Mouse (Mus musculus) erythroid progenitor cell, adult 5-6 weeks (primary cell): Measurements from ENCODE around the gene Sipa1l1. TPM values are rescaled to one million over a fixed set of nuclear protein-coding genes. Genes with fewer than 3 reads are reported as not detected.

Experiments
- ATAC-seq: replicated peaks from 2 replicates; pipeline ENCODE4 v1.8.0; 2016; ENCODE audit warnings: moderate number of reproducible peaks, mild to moderate bottlenecking, moderate TSS enrichment, inconsistent platforms; ENCODE audit not compliant: poor library complexity, low FRiP score, severe bottlenecking
- total RNA-seq, 2 experiments: library from RNA; stranded (forward) in 1 of 2; stranded (reverse) in 1 of 2; fragments of 150-400 nt in 1 of 2; fragments of 186-747, 209-891 nt in 1 of 2; gene quantifications; 2 replicates each; pipeline versions ENCODE4 v1.2.3 to v1.2.4; 2015 to 2017; ENCODE audit warnings: low replicate concordance in 2 of 2

Sipa1l1 gene
- total RNA-seq, 2 experiments from 2014 or later, result 4.3 to 7.1 TPM

- no peak for ATAC-seq
Measured at GRCm38 (mm10) chr12:82274576-82274975, 105.5 kb downstream of the Sipa1l1 start.

DNA sequence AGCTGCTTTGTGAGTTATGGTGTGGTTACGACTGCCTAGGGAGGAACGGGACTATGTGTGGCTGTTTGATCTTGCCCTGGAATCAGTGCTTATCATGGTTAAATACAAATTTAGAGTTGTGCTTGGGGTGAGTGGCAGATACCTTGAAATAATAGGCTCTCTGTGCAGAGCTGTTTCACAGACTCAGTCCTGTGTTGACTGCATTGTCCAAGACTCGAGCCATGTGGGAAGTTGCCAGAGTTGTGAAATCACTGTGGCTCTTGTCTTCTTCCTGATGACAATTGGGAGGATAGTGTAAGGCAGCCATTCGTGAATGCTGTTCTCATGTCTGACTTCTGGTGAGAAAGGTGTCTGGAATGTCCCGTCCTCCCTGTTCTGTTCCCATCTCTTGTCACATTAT is 106.6 kb downstream of the Sipa1l1 start:
- ATAC-seq, result no peak

DNA sequence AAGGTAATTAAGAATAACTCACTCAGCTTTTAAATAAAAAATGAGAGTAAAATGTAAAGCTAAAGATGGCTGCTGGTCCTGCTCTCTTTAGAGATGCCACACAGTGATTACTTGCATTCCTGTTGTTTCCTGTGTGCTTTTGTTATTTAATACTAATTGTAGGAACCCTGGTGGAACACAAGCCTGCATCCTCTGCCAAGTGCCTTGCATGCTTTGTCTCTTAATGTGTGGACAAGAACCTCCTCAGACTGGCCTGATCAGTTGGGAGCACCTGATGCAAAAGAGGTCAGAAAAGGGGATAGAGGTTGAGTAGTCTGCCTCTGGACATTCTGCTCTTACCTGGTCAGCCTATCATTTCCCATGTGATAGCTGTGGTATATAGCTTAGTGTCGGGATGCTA is 107.5 kb downstream of the Sipa1l1 start:
- ATAC-seq, result no peak

- ATAC-seq, result no peak
Measured at GRCm38 (mm10) chr12:82284617-82285016, 115.5 kb downstream of the Sipa1l1 start.

DNA sequence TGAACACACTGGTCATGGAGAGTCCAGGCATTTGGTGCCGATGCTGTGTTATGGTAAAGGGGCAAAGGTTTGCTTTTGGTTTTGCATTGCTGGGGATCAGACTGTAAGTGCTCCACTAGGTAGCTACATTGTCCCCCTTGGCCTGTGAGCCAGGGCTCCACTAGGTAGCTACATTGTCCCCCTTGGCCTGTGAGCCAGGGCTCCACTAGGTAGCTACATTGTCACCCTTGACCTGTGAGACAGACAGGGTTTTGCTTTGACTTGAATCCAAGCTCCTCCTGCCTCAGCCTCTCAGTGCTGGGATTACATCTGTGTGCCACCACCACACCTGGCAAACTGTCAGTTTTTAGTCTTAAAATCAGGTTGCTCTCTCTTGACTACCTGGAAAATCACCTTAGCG is 115.9 kb downstream of the Sipa1l1 start:
- no peak for ATAC-seq

DNA sequence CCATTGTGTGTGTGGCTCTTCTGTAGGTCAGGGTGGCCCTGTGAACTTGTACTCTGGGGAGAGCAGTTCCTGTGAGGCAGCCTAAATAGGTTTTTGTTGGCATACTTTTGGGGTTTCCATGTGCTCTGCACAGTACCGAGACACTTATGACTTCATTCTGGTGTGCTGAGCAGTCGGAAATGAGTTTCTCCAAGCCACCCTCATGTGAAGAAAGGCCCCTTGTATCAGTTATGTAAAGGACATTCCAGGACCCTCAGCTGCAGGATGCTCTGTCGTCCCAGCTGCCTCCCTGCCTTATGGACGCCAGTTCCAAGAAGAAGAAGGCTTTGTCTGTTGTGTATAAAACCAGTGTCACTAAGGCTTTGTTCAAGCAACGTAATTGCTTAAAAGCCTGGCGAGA is 116.9 kb downstream of the Sipa1l1 start:
- ATAC-seq, result no peak

GRCm38 (mm10) chr12:82286804-82287203 is 117.7 kb downstream of the Sipa1l1 start:
- no peak for ATAC-seq

DNA sequence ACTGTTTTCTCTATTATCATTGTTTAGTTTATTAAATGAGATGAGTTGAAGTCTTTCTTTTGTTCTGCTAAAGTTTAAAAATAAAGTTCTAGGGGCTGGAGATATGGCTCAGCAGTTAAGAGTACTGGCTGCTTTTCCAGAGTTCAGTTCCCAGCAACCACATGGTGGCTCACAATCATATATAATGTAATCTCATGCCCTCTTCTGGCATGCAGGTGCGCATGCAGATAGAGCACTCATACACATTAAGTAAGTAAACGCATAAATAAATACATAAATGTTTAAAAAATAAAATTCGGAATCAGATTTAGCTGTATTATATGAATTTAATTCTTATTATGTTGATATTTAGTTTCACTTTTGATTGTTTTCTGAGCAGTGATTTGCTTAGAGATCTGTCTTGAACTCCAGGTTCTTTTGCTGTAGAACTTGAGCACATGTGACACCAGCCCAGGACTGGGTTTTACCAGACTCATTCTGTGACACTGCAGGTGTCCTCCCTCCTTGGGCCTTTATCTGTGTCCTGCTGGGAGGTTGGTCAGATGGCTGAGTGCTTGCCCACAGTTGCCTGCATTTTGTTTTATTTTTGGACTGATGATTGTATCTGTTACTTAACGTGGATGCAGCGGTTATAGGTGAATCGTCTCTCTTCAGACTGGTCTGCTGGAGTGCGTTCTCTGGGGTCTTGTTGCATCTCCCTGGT is 124.6 kb downstream of the Sipa1l1 start:
- no peak for ATAC-seq

DNA sequence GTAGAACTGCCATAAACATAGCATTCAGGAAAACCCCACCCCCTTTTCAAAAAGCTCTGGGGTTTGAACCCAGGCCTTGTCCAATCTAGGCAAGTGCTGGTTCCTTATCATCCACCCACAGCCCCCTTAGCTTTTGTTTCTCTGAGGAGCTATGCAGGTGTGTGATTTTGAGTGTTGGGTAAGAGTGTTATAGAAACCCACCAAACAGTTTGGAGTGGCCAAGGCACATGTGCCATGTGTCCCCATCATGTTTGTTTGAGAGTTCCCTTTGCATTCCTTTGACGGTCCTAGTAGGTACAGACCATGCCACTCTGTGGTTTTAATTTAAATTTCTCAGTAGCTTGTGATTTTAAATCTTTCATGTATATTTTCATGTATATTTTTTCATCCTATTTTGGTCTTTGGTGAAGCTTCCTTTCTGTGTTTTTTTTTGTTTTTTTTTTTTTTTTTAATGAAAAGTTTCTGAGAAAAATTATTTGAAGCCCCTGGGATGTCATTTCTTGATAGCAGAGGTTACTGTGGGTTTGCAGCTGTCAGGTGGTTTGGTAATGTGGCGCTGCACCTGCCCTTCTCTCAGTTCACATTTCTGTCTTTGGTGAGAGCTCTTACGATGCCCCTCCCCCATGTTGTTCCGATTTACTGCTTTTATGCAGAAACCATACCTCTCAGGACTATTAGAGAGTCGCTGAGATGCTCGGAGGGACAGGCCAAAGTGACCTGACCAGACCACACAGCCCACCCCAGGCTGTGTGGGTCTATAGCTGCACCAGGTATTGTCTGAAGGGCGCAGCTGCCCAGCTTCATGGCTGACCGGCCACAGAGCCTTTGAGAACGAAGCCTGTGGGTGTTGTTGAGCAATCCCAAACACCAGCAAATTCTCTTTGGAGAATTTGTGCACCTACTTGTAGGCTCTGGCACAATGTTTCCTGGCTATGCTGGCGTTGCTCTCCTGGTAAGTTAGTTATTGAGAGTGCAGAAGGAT is 126.1 kb downstream of the Sipa1l1 start:
- ATAC-seq, result no peak

DNA sequence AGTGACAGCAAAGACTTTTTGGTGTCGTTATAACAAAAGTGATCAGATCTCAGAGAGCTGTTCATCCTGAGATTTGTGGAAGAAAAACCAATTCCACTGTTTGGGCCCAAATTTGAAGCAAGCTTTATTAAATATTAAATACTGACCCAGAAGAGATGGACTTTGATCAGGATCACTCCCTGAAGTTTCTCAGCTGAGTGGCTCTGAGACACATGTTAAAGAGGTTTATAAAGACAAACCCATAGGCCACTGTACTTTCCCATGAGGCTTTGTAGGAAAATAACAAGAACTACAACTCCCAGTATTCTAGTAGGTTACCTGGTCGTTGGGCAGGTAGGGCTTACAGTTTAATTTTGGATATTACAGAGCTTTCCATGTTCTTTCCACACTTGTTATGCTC is 127.2 kb downstream of the Sipa1l1 start:
- no peak for ATAC-seq

- no peak for ATAC-seq
Measured at GRCm38 (mm10) chr12:82297196-82297595, 128.1 kb downstream of the Sipa1l1 start.

DNA sequence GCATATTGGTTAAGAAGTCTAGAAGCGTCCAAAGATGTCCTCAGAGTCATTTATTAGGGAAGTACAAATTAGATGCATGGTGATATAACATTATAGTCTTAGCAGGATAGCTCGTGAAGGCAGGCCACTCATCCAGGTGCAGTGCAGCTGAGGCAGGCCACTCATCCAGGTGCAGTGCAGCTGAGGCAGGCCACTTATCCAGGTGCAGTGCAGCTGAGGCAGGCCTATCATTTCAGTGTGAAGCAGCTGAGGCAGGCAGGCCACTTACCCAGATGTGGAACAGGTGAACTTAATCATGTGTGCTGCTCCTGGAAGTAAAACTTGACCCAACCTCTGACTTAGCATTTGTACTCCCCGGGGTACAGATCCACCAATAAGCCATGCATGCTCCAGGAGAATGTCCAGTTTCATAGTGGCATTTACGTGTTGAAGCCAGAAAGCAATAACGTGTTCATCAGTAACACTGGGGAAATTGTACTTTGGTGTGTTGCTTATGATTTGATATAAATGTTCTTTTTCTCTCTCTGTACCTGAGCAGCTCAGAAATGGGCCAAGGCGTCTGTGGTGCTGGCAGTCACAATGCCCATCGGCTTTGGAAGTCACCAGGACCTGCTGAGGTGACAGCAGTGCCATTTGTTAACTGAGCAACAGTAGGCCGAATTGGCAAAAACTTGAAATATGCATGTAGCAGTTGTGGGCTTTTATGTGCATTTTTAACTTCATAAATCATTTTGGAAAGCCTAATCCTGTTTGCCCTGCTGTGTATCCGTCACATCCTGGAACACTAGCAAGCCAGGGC is 129.7 kb downstream of the Sipa1l1 start:
- ATAC-seq, result no peak

- ATAC-seq, result no peak
Measured at GRCm38 (mm10) chr12:82304140-82304539, 135.0 kb downstream of the Sipa1l1 start.

- ATAC-seq, result no peak
Measured at GRCm38 (mm10) chr12:82306035-82306434, 136.9 kb downstream of the Sipa1l1 start.

DNA sequence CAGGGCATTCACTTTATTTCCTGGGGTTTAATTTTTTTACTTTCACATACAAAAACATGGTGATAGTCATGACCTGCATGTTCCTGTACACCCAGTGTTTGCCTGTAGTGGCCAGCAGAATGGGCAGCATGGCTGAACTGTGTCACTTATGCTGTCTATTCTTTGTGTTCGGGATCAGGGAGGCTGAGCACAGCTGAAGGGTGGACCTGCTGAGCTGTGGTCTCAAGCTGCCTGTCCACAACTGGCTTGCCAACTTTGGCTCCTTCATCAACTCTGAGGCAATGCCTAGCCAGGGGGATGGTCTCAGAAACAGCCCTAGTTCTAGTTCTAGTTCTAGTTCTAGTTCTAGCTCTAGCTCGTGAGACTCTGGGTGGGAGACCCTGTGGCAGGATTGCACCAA is 142.5 kb downstream of the Sipa1l1 start:
- ATAC-seq, result no peak

GRCm38 (mm10) chr12:82312091-82312820 is 143.1 kb downstream of the Sipa1l1 start:
- ATAC-seq, result no peak

- ATAC-seq, result no peak
Measured at GRCm38 (mm10) chr12:82313091-82313490, 144.0 kb downstream of the Sipa1l1 start.

DNA sequence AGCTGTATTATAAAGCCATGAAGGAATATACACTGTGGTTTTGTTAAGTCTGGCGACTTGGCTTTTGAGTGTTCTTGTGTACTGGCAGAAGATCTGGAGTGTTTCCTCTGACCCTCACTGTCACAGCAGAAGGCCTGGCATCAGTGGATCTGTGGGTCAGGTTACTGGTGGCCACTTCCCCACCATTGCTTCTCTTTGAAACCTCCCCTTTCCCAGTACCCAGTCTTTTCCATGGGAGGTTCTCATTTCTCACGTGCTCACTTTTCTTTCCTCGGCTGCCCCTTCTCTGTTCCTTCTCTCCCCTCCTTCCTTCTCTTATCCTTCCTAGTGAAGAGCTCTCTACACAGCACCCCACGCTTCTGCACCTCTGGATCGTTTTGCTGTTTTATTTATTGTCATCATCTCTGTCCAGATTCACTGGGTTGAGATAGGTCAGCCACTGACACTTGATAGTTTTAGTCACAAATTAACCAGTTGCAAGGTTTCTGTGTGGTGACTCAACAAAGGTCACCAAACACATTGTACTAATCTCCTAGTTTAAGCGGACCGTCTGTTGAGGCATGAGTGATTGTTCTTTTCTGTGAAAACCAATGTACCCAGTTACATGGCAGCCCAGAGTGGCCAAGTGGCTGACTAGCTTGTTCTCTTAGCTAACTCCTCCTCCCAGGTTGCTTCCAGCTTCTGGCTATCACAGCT is 150.5 kb downstream of the Sipa1l1 start:
- ATAC-seq, result no peak

GRCm38 (mm10) chr12:82320204-82320603 is 151.1 kb downstream of the Sipa1l1 start:
- no peak for ATAC-seq
